Mouse (Mus musculus): ENCODE results near the gene Btnl10. TPM values are rescaled to one million over a fixed set of nuclear protein-coding genes. Genes with fewer than 3 reads are reported as not detected.
A peak's percentile ranks its signal among the peaks of the same experiment; 100 is the strongest.

Btnl10 gene
- polyA plus RNA-seq, 1 experiment from 2014 or later = 4.0 TPM

DNA sequence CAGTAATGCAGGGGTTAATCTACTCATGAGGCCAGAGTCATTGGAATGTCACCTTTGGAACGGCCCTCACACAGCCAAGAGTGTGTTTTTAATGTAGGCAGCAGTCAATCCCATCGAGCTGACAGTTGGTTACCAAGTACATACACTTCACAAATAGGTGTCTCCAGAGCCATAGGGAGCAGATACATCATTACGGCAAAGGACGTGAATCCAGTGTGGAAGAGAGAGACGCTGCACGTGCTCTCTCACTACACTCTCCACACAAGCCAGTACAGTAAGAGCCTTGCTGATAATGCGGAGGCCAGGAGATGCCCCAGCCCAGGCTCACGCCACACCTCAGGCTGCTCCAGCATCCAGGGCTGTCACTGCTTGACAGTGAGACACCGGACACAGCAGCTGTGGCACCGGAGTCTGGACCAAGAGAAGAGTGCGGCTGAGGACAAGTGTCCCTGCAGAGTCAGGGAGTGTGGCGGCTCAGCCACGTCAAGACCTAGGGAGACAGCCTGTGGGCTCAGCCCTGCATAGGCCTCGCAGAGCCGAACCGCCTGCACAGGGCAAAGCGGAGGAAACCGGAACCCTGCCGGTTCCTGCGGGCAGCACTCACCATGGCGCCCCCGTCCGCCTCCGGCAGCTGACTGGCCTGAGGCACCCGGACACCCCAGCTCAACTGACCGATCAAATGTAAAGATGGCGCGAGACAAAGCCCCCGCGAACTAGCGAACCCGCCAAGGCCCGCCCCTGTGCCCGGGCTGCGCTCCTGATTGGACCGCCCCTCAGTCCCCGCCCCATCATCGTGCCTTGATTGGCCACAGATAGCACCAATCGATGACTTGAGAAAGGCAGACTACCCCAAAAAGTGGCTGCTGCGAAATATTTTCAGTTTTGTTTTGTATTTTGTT lies 13.9 kb upstream of the Btnl10 start, which contains the start of gene Zfp39:
TSS of gene Zfp39 (minus strand) at position 715 of the 899 bp plus-strand sequence.
- peak; percentile 94 for ATAC-seq (replicated peaks; ENCODE audit: low FRiP score)
- Histone ChIP-seq H3K27me3 (replicated peaks; ENCODE audit: control insufficient read depth, insufficient read depth, low read length) (no peaks in the 10 kb centered on the region), H3K9me3 (ENCODE audit: control insufficient read depth, low read length) (no peaks in the 10 kb centered on the region), H3K4me3 (ENCODE audit: low read depth, low read length) (peak within 1 kb of the TSS; percentile 91), H3K4me1 (replicated peaks; ENCODE audit: control insufficient read depth, insufficient read depth, low read length) (peaks cover 10% of the 10 kb centered on the region), H3K36me3 (ENCODE audit: control insufficient read depth, insufficient read depth, low read length) (peaks cover 7% of the 10 kb centered on the region; the same call in 1 of the 2 replicates), H3K9ac (ENCODE audit: low read depth, low read length) (peak within 1 kb of the TSS; percentile 94), H3K4me2 (peak within 1 kb of the TSS; percentile 96), H3K27ac (ENCODE audit: low read depth, low read length) (peak within 1 kb of the TSS; percentile 93)
- DNase-seq (ENCODE audit: low spot score) = peak; percentile 97
- WGBS = 1% methylated on average over 40 of the region's 40 CpGs

DNA sequence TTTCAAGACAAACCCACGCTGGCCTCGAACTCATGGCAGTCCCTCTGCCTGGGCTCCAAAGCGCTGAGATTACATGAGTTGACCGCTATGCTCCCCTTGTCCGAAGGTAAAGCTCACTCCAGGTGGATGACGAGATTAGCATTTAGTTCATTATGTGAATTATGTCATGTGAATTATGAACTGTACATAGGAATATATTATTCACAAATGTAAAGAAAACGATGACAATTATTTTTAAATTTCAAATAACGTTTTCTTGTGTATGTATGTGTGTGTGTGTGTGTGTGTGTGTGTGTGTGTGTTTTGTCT lies 13.3 kb upstream of the Btnl10 start:
- Histone ChIP-seq H3K4me3 (ENCODE audit: low read depth, low read length) (peak overlapping the region; percentile 91), H3K4me1 (replicated peaks; ENCODE audit: control insufficient read depth, insufficient read depth, low read length) (peaks cover 10% of the 10 kb centered on the region), H3K36me3 (ENCODE audit: control insufficient read depth, insufficient read depth, low read length) (peaks cover 4% of the 10 kb centered on the region; the same call in 1 of the 2 replicates), H3K9me3 (ENCODE audit: control insufficient read depth, low read length) (no peaks in the 10 kb centered on the region), H3K27me3 (replicated peaks; ENCODE audit: control insufficient read depth, insufficient read depth, low read length) (no peaks in the 10 kb centered on the region), H3K9ac (ENCODE audit: low read depth, low read length) (peak overlapping the region; percentile 94), H3K27ac (ENCODE audit: low read depth, low read length) (peak overlapping the region; percentile 93; the same call in 1 of the 2 replicates), H3K4me2 (peak overlapping the region; percentile 96)
- DNase-seq (ENCODE audit: low spot score) = no peak
- peak; percentile 24; the same call in 1 of the 2 replicates for ATAC-seq (replicated peaks; ENCODE audit: low FRiP score)
- 4% methylated on average over 8 of the region's 8 CpGs for WGBS

DNA sequence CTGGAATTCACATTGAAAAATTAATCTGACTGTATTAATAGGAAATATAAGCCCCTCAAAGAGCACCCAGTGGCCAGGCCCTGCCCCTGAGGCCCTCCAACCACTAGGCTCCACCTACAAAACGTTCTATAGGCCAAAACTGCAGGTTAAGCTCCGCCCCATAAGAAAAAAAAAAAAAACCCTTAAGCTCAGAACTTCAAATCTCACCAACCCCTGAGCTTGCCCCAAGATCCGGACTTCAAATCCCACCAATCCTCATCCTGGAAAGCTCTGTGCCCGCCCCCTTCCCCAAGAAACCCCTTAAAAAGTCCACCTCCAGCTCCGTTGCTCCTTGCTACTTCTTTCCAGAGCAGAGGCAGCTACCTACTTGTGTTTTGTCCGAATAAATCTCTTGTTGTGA lies 12.9 kb upstream of the Btnl10 start:
- peaks cover 4% of the 10 kb centered on the region; the same call in 1 of the 2 replicates for H3K36me3 ChIP-seq (ENCODE audit: control insufficient read depth, insufficient read depth, low read length)
- no peaks in the 10 kb centered on the region for H3K27me3 ChIP-seq (replicated peaks; ENCODE audit: control insufficient read depth, insufficient read depth, low read length)
- peak overlapping the region; percentile 96 for H3K4me2 ChIP-seq
- peak; percentile 26; the same call in 1 of the 2 replicates for ATAC-seq (replicated peaks; ENCODE audit: low FRiP score)
- no peaks in the 10 kb centered on the region for H3K9me3 ChIP-seq (ENCODE audit: control insufficient read depth, low read length)
- H3K27ac ChIP-seq (ENCODE audit: low read depth, low read length) = peak overlapping the region; percentile 93; the same call in 1 of the 2 replicates
- no peak overlapping the region; the same call in 1 of the 2 replicates for H3K9ac ChIP-seq (ENCODE audit: low read depth, low read length)
- no peak for DNase-seq (ENCODE audit: low spot score)
- H3K4me1 ChIP-seq (replicated peaks; ENCODE audit: control insufficient read depth, insufficient read depth, low read length) = peaks cover 10% of the 10 kb centered on the region
- H3K4me3 ChIP-seq (ENCODE audit: low read depth, low read length) = peak overlapping the region; percentile 91; the same call in 1 of the 2 replicates
- 47% methylated on average over 6 of the region's 6 CpGs for WGBS

DNA sequence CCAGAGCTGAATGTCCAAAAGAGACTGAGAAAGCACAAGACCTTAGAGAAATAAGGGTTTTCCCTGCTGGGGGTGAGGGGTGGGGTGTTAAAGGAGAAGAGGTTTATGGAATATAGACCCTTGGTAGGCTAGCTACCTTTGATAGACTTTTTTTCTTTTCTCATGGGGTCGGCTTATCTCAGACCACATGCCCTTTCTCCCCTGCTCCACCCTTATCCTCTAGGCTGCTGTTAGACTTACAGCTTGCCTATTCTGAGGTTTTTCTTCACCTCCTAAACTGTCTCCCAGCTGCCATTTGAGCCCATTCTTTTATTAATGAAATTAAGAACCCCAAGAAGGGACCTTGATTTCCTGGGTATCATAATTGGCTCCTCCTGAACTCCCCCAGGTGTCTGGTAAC lies 3.9 kb upstream of the Btnl10 start:
- peak overlapping the region; percentile 44 for H3K4me3 ChIP-seq (ENCODE audit: low read depth, low read length)
- peak overlapping the region; percentile 69 for H3K9ac ChIP-seq (ENCODE audit: low read depth, low read length)
- ATAC-seq (replicated peaks; ENCODE audit: low FRiP score) (peak; percentile 79), DNase-seq (ENCODE audit: low spot score) (peak; percentile 38)
- WGBS = 44% methylated on average over 1 of the region's 1 CpGs
- H3K4me1 ChIP-seq (replicated peaks; ENCODE audit: control insufficient read depth, insufficient read depth, low read length) = peaks cover 28% of the 10 kb centered on the region
- no peaks in the 10 kb centered on the region for H3K27me3 ChIP-seq (replicated peaks; ENCODE audit: control insufficient read depth, insufficient read depth, low read length)
- peak overlapping the region; percentile 99 for H3K27ac ChIP-seq (ENCODE audit: low read depth, low read length)
- H3K9me3 ChIP-seq (ENCODE audit: control insufficient read depth, low read length) = no peaks in the 10 kb centered on the region
- no peaks in the 10 kb centered on the region for H3K36me3 ChIP-seq (ENCODE audit: control insufficient read depth, insufficient read depth, low read length)
- peak overlapping the region; percentile 76 for H3K4me2 ChIP-seq

DNA sequence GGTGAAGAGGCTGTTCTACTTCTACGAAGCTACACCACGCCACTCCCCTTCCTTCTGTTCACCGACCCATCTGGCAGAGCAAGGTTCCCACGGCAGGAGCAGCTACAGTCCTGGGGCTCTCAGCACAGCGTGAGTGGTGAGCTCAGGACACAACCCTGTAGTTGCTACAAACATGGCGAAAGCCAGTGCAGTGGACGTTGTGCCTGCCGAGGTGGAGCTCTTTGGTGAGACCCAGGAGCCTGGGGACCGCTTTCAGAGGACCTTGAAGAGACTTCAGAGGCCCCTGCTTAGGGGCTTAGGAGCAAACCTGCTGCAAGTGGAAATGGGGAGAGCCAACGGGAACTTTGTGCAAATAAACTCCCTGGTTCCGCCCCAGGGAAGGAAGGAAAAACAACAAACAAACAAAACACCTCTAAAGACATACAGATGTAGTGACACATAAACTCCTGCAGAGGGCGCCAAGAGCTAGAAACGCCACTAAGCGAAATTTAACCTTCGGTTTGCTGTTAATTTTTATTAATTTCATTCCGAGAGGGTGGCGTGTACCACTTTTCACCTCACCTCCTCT lies 3.2 kb upstream of the Btnl10 start:
- 9% methylated on average over 17 of the region's 17 CpGs for WGBS
- Histone ChIP-seq H3K4me3 (ENCODE audit: low read depth, low read length) (peak overlapping the region; percentile 44), H3K4me1 (replicated peaks; ENCODE audit: control insufficient read depth, insufficient read depth, low read length) (peaks cover 34% of the 10 kb centered on the region), H3K27me3 (replicated peaks; ENCODE audit: control insufficient read depth, insufficient read depth, low read length) (no peaks in the 10 kb centered on the region), H3K27ac (ENCODE audit: low read depth, low read length) (peak overlapping the region; percentile 99), H3K9ac (ENCODE audit: low read depth, low read length) (peak overlapping the region; percentile 69), H3K9me3 (ENCODE audit: control insufficient read depth, low read length) (no peaks in the 10 kb centered on the region), H3K36me3 (ENCODE audit: control insufficient read depth, insufficient read depth, low read length) (no peaks in the 10 kb centered on the region), H3K4me2 (peak overlapping the region; percentile 76)
- ATAC-seq (replicated peaks; ENCODE audit: low FRiP score) (peak; percentile 19; the same call in 1 of the 2 replicates), DNase-seq (ENCODE audit: low spot score) (peak; percentile 60)

DNA sequence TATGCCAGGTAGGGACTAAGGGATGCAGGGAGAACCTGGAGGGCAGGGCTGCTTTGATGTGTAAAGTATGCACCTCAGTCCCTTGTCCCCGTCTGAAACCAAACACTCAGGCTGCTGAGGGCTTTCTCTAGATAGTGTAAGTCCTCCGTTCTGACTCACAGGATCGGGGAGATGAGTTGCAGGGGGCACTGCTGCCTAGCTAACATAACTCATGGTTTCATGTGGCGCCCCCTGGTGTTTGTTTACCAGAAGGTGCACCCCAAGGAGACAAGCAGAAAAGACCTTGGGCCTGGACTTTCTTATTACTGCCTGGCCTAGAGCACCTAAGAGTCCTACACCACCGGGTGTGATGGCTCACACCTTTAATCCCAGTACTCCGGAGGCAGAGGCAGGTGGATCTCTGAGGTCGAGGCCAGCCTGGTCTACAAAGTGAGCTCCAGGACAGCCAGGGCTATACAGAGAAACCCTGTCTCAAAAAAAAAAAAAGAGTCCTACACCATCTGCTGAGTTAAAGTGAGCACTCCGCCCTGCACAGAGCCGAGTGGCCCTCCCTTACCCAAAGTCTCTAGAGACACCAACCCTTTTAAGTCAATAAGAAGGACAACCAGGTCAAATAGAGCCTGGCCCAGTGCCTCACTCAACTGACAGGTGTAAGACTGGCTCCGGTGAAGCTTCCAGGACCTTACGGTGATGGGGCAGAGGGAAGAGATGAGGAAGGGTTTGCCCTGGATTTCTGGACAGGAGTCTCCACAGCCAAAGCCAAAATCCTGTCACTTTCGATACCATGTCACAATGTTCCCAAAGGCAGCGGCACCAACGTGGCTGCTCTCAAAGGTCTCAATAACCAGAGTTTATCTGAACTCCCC lies 596 bp upstream of the Btnl10 start:
- Histone ChIP-seq H3K36me3 (ENCODE audit: control insufficient read depth, insufficient read depth, low read length) (no peaks in the 10 kb centered on the region), H3K4me1 (replicated peaks; ENCODE audit: control insufficient read depth, insufficient read depth, low read length) (peaks cover 36% of the 10 kb centered on the region), H3K27me3 (replicated peaks; ENCODE audit: control insufficient read depth, insufficient read depth, low read length) (no peaks in the 10 kb centered on the region), H3K4me2 (peak overlapping the region; percentile 57), H3K9me3 (ENCODE audit: control insufficient read depth, low read length) (no peaks in the 10 kb centered on the region), H3K9ac (ENCODE audit: low read depth, low read length) (peak overlapping the region; percentile 47), H3K27ac (ENCODE audit: low read depth, low read length) (peak overlapping the region; percentile 81), H3K4me3 (ENCODE audit: low read depth, low read length) (no peak overlapping the region)
- DNase-seq (ENCODE audit: low spot score) = peak; percentile 64
- peak; percentile 55 for ATAC-seq (replicated peaks; ENCODE audit: low FRiP score)
- WGBS = 41% methylated on average over 14 of the region's 14 CpGs

DNA sequence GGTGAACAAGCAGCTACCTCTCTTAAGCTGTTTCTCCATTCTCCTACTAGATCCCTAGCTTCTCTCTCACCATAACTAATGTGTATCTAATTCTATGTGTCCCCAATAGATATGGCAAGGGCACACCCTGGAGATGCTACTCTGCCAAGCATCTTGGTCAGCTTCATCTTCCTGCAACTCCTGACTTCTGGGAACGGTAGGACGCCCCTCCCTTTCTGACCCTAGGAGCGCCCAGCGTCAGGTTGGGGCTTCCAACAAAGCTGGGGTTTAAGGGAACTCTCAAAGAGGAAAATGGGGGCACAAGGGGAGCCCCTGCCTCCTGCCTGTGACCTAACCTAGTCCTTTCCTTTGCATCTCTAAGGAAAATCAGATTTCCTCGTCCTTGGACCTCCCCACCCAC lies 1.1 kb downstream of the Btnl10 start:
- Histone ChIP-seq H3K27me3 (replicated peaks; ENCODE audit: control insufficient read depth, insufficient read depth, low read length) (no peaks in the 10 kb centered on the region), H3K9ac (ENCODE audit: low read depth, low read length) (peak overlapping the region; percentile 67), H3K36me3 (ENCODE audit: control insufficient read depth, insufficient read depth, low read length) (no peaks in the 10 kb centered on the region), H3K9me3 (ENCODE audit: control insufficient read depth, low read length) (no peaks in the 10 kb centered on the region), H3K4me1 (replicated peaks; ENCODE audit: control insufficient read depth, insufficient read depth, low read length) (peaks cover 30% of the 10 kb centered on the region), H3K4me2 (peak overlapping the region; percentile 57), H3K27ac (ENCODE audit: low read depth, low read length) (no peak overlapping the region; the same call in 1 of the 2 replicates), H3K4me3 (ENCODE audit: low read depth, low read length) (peak overlapping the region; percentile 37)
- WGBS = 74% methylated on average over 5 of the region's 5 CpGs
- ATAC-seq (replicated peaks; ENCODE audit: low FRiP score) = no peak
- DNase-seq (ENCODE audit: low spot score) = no peak

DNA sequence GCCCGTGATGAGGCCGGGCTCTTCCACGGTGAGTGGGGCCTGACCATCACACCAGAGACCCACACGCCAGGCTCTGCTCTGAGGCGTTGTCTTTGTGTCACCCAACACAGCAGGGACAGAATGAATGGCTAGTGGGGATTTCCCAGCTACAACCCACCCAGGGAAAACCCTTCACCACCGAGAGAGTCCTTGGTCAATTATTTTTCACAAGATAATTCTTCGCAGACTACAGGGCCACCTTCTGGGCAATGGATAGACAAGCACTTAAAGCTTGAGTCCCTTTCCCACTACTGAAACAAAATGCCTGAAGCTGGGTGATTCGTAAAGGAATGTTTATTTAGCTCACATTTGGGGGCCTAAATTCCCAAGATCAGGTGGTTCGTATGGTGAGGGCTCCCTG lies 4.7 kb downstream of the Btnl10 start:
- Histone ChIP-seq H3K9ac (ENCODE audit: low read depth, low read length) (no peak overlapping the region), H3K9me3 (ENCODE audit: control insufficient read depth, low read length) (no peaks in the 10 kb centered on the region), H3K4me2 (no peak overlapping the region), H3K4me1 (replicated peaks; ENCODE audit: control insufficient read depth, insufficient read depth, low read length) (peaks cover 15% of the 10 kb centered on the region), H3K36me3 (ENCODE audit: control insufficient read depth, insufficient read depth, low read length) (no peaks in the 10 kb centered on the region), H3K4me3 (ENCODE audit: low read depth, low read length) (no peak overlapping the region), H3K27me3 (replicated peaks; ENCODE audit: control insufficient read depth, insufficient read depth, low read length) (no peaks in the 10 kb centered on the region), H3K27ac (ENCODE audit: low read depth, low read length) (no peak overlapping the region)
- WGBS = 86% methylated on average over 9 of the region's 9 CpGs
- ATAC-seq (replicated peaks; ENCODE audit: low FRiP score) (no peak), DNase-seq (ENCODE audit: low spot score) (no peak)
